Mouse (Mus musculus) liver (tissue): Measurements from ENCODE around the gene Nhlrc2.

ENCODE experiments used
- DNase-seq: peaks from one replicate; pipeline ENCODE4 v3.0.0-alpha.2; 2020; ENCODE audit warnings: mixed read lengths

The Nhlrc2 gene

DNA sequence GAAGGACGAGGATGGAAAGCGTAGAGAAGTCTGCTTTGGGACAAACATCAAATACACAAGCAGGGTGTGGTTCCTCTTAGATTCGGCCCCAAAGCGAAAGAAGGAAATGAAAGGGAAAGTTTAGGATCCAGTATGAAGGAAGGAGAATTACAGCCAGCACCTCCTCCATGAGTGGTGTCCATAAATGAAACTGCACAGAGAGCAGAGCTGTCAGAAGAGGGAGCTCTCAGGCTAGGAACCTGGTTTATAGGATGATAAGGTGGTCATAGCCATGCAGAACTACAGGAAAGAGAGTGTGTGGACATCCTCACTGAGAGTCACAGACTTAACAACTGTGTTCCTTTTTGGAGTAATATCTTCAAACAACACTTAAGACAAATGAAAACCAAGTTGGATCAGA is 18.0 kb downstream of the Nhlrc2 start:
- no peak for DNase-seq

DNA sequence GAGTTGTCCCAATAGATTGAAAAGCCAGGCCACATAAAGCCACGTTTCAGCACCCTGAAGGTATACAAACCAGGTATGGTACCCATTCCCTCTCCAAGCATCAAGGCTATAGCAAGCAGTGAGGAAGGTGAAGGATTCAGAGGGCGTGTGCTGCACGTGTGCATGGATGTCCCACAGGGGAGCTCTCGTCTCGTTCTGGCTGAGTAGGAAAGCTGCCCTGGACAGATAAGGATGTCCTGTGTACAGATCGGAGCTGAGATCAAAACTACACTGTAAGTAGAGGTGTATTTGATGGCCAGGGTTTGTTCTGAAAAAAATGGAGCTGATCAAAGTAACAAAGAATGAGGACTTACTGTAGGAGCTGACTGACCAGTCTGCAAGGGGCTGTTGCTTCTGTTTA is 18.9 kb downstream of the Nhlrc2 start:
- DNase-seq = no peak

DNA sequence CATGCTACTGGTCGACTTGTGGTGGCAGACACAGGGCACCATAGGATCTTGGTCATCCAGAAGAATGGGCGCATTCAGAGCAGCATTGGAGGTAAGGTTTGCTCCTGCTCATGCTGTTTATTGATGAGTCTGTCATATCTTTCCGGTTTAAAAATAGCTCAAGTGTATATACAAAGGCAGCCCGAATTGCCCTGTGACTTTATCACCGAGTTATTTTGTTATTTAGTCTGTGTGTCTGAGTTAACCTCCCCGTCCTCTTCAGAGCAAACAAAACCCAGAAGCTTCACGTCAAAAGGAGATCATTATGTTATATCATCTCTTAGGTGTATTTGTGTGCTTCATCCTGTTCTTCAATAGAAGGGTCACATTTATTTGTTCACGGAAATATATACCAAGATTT is 22.7 kb downstream of the Nhlrc2 start:
- no peak for DNase-seq

DNA sequence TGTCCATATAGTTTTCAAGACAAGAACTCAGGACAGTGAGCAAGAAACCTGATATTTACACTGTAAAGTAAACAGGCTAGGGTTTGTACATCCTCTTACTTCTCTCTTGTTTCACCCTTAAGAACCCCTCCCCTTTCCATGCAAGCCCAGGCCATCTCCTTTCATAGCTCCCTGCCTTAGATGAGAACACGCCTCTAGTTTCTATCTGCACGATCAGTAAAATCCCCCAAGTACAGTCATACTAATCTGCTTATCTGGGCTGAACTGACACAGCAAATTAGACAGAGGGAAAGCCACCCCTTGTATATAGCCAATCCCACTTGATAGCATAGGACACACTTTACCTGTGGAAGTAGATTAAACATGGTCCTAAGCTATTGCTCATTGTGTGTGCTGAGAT is 23.2 kb downstream of the Nhlrc2 start:
- DNase-seq = no peak

DNA sequence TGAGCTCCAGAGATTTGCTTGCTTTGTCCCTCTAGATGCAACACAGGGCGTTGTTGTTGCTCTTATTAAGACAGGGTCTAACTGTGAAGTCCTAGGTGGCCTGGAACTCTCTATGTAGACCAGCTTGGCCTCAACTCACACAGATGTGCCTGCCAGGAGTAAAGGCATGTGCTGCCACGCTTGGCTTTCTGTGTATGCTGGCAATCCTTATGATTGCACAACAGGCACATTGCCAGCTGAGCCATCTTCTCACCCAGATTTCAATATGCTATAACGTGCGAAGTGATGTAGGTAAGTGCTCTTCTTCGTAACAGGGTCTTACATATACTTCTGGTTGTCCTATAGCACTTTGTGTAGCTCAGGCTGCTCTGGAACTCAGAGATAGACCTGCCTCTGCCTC is 23.9 kb downstream of the Nhlrc2 start:
- DNase-seq = no peak

DNA sequence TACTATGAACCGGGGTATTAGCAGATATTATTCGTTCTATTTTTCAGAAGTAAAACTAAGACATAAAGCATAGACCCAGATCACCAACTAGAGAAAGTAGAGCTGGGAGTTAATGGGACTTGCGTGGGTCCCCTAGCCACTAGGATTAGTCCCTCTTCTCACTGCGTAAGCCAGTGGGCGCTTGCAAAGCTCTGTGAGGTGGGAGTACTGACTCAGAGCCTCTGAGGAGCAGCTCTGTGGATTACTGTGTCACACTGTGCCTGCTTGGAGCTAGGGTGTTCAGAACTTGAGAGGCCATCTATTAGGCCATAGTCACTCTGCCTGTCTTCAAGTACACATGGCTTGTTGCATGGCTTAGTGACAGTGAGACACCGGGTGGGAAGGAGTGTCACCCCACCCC is 25.1 kb downstream of the Nhlrc2 start:
- no peak for DNase-seq

DNA sequence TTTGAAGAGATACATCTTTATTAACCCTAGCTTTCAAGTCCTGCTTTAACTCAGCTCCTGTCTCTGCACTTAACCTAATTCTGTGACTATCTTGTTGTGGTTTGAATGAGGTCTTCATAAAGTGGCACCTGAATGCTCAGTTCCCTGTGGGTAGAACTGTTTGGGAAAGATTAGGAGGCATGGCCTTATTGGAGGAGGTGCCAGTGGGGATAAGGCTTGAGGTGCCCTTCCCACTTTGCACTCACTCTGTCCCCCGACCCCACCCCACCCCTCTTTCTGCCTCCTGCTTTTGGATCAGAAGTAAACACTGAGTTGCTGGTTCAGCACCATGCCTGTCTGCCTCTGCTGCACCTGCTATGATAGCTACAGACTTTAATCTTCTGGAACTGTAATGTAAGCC is 29.7 kb downstream of the Nhlrc2 start:
- no peak for DNase-seq

DNA sequence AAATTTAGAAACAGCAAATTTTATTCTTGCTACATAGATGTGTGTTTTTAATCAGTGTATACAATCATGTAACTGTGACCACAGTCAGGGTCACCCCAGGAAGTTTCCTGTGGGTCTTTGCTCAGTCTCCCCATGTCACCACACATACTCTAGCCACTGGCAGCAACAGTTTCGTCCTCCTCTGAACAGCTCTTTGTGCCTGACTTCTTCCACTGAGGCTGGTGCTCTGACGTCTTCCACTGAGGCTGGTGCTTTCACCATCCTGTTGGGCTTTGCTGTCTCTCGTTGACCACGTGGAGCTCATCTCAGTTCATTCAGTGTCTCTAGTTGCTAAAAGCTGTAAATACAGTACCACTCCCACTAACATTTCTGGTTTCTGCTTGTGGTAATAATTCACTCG is 33.9 kb downstream of the Nhlrc2 start:
- DNase-seq = no peak

DNA sequence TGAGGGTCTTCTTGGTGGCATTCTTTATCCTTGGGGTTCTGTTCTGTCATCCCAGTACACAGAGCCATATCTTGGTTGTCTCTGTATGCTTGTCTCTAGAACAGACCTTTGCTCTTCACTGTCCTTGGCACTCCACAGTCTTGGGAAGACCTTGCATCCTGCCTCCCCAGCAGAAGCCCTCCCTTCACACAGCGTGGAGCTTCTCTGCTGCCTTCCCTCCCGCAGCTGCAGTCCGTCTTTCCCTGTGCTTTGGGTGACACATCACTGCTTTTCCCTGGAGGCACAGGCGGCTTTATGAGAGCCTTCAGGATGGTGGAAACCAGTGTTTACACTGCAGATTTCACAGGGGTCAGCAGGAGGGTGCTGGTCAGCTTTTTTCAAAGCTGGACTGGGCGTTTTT is 35.7 kb downstream of the Nhlrc2 start:
- no peak for DNase-seq

DNA sequence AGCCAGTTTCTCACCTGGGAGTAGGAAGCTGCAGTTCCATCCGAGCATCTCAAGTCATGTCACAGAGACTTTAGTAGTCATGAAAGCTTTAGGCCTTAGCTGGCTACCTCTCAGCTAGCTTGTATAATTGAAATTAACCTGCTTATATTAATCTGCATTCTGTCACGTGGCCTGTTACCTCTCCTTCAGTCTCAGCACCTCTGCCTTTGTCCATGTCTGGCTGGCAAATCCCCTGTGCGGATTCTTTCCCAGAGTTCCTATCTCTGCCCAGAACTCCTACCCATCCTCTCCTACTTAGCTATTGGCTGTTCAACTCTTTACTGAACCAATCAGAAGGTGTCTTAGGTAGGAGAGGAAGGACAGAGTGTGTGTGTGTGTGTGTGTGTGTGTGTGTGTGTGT is 36.2 kb downstream of the Nhlrc2 start:
- DNase-seq = no peak

DNA sequence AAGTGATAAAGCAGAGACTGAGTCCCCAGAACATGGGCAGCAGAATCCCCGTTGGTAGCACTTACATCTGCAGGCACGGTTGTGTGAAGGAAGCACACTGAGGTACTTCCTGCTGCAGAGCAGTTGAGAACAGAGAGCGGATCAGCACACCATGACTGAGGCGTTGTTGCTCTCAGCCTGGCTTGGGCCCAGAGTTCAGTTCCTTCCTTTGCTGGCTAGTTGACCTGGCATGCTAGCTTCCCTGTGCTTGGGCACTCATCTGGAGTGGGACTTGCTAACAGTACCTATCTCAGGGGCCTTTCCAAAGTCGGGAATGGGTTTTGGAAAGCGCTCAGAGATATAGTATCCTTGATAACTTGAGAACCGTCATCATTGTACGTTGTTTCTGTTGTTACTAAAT is 38.3 kb downstream of the Nhlrc2 start:
- no peak for DNase-seq

DNA sequence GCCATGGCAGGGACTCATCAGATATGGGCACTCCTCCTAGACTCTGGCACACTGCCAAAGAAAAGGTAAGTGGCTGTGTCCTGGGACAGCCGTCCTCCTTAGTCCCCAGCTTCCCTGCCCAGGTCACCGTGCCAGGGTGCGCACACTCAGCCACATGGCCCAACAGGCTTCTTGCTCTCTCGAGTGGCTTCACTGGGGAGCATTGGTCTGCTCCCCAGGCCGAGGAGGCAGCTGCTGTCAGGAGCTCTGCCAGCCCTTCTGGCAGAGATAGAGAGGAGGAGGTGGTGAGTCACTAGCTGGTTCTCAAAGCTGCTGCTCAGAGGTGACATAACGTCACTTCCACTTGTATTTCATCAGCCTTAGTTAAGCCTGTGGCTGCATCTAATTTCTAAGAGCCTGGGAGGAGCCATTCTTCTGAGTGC is 40.2 kb downstream of the Nhlrc2 start:
- no peak for DNase-seq

DNA sequence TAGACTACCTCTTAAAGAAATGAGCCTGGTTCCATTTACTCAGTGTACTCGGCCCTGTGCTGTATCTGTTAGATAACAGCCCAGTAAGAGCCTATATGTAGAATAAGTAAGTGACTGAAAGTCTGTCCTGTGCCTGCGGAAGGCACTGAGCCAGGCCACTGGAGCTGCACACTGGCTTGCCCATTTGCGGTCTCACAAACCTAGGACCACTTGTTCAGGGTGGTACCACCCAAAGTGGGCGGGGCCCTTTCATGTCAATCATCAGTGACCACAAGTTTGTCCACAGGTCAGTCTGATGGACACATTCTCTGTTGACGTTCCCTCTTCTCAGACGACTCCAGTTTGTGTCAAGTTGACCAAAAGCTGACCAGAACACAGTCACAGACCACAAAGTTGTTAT is 40.9 kb downstream of the Nhlrc2 start:
- no peak for DNase-seq

DNA sequence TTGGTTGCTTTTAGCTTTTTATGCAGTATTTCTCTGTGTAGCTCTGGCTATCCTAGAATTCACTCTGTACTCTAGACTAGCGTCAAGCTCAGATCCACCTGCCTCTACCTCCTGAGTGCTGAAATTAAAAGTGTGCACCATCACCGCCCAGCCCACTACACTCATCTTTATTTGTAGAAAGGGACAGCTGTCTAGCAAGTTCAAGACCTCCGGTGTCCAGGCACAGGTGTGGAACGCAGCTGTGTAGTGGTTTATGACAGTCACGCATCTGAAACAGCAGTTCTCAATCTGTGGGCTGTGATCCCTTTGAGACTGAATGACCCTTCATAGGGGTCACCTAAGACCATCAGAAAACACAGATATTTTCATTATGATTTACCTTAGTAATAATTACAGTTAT is 41.4 kb downstream of the Nhlrc2 start:
- no peak for DNase-seq

DNA sequence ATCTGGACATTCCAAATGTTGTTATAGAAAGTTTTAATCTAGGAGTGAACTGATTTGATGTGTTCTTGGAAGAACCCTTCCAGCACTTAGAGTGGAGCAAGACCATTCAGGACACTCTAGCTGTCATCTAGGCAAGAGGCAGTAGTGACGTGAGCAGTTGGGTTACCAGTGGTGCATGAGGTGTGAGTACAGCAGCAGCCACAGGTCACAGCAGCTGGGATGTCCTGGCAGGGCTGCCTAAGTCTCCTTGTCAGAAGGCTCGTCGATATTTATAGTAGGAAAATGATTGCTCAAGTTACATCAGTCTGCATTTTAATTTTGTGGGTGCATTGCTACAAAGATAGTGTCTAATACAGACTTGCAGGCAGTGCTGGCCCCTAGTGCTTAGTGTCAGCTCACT is 42.2 kb downstream of the Nhlrc2 start:
- DNase-seq = no peak

DNA sequence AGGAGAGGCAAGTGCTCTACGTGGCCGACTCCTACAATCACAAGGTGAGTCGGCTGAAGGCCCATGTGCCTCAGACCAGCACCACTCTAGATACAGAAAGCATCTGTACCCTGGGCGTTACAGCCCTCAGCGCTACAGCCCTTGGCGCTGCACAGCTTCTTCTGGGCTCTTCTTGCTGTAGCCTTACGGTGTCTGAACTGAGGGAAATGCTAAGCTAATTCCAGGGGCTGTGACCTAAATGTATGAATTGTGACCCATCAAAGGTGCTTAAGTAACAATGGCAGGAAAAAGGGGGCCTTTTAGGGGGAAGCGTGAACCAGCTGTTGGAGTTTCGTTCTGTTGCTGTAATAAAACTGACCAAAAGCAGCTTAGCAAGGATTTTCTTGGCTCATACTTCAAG is 44.4 kb downstream of the Nhlrc2 start:
- DNase-seq = no peak

DNA sequence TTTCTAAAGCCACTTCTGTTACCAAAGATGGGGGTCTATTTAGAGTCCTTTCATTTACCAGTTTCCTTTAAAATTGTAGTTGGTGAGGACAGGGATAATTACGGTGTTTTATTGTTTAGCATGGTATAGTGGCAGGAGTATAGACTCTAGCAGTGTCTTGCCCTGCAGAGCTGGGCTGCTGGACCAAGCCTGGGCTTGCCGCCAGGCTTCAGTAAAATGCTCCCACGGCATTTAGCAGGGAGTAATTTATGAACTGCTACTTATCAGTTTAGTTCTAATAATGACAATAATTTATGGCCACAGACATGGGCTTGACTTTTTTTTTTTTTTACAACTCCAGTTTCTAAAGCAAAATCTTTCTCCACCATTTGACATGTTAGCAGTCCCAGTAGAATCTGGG is 51.9 kb downstream of the Nhlrc2 start:
- no peak for DNase-seq

DNA sequence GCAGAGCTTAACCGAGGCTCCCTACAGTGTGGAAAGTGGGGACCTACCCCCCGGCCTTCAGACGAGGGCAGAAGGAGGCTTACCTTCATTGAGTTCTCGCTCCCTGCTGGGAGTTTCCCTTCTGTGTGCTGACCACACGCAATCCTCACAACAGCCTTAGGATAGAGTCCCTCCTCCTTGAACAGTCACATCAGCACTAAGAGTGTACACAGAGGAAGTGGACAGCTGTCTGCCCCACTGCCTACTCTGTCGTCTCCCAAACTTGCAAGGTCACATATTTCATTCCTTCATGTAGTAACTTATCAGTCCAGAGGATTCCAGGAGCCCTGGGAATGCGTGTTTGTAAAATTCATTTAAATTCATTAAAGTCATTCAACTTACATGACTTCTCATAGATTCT is 52.7 kb downstream of the Nhlrc2 start:
- no peak for DNase-seq

DNA sequence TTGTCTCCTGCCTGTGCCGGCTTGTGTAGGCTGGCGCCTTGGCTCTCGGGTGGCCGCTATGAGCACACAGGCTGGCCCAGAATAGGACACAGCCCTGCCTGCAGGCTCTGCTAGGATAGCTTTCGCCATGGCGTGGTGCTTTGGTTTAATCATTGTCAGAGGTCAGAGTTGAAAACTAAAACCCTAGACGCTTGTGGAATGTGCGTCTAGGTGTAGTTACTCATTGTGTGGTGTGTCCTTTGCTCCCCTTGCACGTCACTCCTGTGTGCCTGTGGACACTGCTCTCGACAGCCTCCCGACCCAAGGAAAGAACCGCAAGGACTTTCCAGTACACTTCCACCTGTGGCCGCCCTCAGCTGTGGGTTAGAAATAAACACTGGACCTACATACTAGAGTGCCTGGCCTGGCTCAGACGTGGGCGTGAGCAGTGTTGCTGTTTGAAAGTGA is 53.9 kb downstream of the Nhlrc2 start:
- peak; percentile 45 for DNase-seq

DNA sequence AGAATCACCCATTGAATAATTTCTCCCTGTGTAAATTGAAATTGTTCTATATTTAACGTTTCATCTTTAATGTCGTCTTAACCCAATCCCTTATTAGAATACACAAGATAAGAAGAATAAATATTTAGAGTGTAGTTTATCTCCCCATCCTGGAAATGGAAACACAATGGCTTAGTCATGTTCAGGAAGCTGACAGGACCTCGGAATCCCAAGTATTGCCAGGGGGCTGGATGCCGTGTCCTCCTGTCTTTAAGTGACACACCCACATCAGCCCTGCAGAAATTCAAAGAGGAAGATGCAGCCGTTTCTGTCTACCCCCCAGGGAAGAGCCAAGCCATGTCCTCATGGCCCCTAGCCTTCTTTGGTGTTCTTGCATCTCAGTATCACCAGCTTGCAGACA is 60.9 kb downstream of the Nhlrc2 start:
- no peak for DNase-seq

DNA sequence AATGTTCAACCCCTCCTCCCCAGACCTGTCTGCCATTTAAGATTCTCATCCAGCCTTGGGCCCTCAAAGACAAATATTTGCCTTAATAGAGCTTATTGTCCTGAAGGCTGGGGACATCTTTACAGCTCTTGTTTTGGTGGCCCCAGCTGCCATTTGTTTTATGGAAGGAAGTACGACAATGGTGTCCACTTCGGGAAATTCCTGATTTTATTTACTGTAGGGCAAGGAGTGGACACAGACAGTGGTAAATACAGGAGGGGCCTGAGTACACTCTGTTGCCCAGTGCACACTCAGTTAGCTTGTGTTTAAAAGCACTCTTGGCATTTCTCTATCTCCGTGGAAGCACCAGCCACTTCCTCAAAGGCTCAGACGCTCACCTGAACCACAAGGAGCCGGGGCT is 66.1 kb downstream of the Nhlrc2 start:
- no peak for DNase-seq

DNA sequence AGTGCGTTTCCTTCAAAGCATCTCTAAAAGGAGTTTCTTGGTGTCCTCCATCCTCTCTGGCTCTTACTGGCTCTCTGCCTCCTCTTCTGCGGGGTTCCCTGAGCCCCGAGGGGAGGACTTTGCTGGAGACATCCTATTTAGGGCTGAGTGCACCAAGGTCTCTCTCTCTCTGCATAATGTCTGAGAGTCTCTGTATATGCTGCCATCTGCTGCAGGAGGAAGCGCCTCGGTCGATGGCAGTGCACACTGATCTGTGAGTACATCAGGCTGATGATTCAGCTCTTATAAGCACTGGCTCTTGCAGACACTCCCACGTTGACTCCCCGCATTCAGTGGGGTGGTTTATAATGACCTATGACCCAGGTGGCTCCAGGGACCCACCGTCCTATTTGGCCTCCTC is 70.8 kb downstream of the Nhlrc2 start:
- no peak for DNase-seq

DNA sequence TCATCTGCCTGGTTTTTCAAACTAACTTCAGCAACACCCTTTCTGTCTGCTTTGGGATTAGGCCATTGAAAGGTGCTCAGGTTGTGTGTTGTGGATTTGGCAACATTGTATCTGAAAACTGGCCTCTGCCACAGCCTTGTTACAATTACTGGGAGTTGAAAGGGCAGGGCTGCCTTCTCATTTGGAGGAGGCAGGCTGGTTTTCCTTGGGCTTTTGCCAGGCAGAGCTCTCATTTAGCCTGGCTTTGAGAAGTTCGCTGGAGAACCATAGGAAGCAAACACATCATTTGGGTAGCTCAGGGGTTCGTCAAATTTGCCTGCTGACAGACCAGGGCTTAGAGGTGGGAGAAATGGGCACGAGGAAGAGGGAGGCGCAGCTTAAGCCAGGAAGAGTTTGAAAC is 71.5 kb downstream of the Nhlrc2 start:
- no peak for DNase-seq

DNA sequence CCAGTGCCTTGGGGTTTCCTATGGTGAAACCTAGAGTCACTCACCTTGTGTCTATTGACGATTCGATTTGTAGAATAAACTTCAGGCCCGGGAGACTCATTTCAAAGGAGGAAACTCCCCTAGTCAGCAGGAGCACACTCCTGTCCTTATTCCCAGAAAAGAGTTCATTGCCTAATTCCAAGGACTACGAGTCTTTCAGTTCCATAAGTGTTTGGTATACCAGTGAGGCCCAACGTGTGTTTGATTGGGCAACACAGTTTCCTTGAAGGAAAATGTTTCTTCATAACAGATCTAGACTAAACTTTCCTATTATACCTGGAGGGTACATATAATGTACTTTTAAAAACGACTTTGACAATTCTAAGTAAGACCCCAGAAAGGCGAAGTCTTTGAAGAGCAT is 73.8 kb downstream of the Nhlrc2 start:
- no peak for DNase-seq

DNA sequence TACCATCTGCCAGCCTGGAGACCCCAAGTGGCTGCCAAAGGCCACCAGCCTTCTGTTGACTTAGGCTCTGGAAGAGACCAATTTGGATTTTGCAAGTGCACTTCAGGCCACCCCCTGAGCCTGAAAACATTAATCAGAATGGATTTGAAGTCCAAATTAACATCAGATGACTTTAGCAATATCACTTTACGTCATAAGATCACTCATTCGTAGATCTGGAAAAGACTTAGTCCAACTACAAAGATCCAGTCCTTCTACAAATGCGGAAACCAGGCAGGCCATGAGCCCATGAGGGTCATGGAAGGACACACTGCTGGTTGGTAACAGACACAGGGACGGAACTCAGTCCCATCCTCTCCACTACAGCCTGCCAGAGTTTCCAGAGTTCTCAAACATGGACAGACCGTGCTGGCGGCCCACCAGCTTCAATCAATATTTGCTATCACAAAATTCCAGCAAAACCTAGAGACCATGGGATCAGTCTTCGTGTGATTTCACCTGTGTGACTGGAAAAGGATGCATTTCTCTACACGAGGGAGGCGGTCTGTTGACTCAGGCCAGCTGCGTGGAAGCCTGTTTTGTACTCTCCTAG is 79.9 kb downstream of the Nhlrc2 start:
- no peak for DNase-seq

DNA sequence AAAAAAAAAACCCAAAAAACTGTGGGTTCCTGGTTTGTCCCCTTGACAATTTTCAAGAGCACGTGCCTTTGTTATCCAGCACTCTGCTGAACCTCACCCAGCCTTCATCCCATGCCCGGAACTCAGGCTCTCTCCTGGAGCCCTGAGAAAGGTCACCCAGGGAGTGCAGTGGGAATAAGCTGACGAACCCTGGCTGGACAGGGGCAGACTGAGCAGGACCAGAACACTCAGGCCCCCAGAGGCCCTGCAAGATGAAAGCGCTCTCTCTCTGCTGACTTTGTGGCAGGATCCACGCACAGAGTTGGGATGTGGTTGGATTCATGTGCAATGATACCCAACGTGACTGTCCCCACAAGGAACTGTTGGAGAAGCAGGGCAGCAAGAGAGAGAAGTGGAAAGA is 81.6 kb downstream of the Nhlrc2 start:
- no peak for DNase-seq
